Mouse (Mus musculus) thymus, postnatal 4 days (tissue): ENCODE results near the gene Ppp1r9a.

Experiments
- DNase-seq: peaks from one replicate; pipeline ENCODE4 v3.0.0; 2021

Ppp1r9a gene

DNA sequence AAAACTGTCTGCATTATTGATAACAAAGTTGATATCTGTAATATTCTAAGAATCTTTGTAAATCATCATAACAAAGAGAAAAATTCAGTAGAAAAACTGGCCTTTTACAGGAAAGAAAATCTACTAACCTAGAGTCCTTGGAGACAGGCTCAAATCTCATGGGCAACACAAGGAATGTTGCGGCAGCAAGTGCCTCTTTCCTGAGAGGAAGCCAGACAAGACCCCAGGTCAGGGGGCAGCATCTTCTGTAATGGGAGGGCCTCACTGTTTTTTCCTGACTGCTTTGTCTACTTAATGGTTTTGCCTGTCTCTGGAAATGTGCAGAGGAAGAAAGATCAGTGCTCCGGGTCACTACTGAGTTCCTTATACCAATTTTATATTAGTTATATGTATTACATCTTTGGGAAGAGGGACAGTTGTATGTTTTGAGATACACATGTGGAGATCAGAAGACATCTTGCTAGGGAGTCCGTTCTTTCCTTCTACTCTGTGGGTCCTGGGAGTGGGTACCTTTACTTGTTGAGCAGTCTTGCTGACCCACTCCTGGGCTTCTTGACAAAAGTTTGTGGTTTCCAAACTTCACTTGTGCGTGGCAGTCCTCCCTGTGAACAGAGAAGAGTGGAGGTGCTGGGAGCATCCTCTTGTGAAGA is 151.9 kb downstream of the Ppp1r9a start:
- DNase-seq: no peak

DNA sequence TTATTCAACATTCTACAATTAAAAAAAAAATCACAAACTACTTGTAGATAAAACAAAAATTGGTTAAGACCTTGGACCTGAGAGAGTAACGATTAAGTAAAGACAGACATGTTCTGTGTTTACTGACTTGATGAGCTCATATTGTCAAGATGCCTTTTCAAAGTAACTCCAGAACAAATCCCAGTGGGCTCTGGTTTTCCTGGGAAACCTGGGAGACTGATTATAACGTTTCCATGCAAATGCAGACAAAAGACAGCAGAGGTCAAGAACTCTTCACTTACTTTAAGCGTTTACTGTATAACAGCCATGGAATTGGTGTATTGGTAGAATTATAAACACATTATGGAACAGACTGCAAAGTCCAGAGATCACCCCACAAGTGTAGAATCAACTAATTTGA is 172.0 kb downstream of the Ppp1r9a start:
- DNase-seq: no peak

DNA sequence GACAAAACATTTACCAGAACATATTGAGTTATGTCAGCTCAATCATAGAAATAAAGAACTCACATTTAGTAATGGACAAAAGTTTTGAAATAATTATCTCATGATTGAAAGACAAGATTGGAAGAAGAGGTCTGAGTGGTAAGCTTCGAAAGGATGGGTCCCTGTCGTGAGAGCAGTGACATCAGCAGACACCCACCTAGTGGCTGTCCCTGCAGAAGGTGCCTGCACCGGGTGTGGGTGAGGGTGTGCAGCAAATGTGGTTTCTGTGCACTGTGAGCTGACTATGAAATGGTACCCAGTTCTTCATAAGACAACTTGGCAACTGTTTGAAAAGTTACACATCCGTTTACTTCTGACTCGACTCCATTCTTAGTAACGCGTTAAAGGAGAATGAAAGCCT is 173.0 kb downstream of the Ppp1r9a start:
- DNase-seq: no peak

DNA sequence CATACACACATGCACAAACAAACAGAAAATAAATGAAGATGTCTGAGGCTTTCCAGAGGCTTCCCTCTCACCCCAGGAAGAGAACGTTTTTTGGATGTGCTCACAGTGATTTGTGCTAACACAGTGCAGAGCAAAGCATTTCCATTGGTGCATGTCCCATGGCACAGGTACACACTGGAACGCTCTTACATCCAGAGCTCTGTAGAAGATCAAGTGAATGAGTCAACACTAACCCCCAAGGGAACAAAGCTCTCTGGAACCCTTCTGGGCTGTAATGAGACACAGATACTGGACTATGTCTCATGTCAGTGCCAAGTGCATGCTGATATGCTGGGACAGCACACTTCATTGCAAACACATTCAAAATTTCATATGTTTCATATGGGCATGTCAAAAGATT is 175.3 kb downstream of the Ppp1r9a start:
- DNase-seq: no peak

DNA sequence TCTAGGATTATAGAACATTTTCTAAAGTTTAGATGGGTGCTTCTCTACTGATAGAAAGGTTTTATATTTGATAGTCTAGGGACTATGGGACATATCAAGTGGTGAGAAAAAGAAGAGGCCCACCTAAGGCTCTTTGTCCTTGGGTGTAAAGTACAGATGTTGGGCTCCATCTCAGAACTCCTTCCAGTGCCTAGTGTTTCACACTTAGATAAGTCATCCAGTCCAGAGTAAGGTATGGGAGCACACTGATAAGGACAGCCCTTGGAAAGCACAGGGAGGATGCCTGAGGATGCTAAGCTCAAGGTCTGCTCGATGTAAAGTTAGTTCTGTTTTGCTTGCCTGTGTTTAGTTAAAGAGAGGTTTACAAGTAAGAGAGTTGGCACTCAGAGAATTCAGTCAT is 176.4 kb downstream of the Ppp1r9a start:
- DNase-seq: no peak

DNA sequence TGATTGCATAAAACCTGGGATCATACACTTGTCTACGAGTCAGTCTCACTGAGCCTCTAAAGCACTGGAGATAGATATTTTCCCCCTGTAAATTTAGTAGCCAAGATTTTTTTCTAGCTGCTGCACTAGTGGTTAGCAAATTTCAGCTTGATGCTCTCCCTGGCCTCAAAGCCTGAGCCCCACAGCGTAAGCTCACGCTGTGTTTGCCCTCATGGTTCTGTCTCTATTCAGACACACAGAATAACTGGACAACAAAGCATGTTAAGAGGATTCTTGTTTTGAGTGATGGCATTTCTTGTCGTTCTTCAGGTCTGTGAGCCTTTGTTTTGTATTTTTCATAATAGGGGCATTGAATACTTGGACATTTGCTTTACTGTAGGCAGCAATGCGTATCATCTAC is 177.4 kb downstream of the Ppp1r9a start:
- DNase-seq: no peak

DNA sequence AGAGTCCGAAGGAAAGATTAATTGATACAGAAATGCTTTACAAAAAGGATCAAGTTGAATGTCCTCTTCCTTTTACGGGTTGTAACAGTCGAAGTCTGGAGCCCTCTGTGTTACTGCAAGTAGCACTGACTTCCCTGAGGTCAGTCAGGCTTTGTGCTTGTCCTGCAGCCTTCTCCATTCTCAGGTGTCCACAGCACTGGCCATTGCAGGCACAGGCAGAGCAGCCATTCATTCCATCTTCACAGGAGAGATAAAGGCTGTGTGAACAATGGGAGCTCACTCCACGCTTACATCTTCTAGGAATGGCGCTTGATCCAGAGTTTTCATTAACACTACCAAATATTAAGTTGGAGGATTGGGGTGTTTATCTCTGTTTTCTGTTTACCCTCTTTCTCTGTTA is 177.8 kb downstream of the Ppp1r9a start:
- DNase-seq: no peak

DNA sequence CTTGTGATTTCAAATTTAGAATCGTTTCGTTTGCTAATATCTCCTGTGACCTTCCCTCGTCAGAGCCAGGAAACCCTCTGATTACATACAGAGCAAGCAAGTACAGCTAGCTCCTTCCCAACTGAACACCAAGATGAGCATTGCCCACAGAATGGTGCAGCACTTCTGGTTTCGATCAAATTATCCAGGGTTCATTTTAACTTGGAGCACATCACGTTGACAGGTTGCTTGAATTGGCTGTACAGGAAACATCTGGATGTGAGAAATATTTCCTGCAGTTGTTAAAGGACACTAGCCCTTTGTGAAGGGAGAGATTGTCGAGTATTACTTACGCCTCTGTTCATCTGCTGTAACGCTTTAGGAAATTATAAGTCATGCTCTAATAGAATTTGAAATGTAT is 178.4 kb downstream of the Ppp1r9a start:
- no peak for DNase-seq

DNA sequence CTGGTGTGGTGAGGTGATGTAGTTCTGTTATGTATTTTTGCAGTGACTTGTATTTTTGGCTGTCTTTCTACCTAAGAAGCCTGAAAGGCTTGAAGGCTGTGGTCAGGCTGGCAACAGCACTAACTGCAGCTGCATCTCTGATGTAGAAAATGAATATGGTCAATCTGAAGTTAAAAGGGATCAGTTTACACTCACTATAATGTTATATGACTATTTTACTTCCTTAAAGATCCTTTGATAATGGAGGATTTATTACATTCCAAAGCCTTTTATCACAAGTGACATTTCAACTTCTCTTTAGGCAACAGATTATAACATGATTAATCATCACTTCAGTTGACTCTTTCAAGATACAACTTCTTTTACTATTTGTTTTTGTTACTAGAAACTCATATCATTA is 179.4 kb downstream of the Ppp1r9a start:
- DNase-seq: no peak

DNA sequence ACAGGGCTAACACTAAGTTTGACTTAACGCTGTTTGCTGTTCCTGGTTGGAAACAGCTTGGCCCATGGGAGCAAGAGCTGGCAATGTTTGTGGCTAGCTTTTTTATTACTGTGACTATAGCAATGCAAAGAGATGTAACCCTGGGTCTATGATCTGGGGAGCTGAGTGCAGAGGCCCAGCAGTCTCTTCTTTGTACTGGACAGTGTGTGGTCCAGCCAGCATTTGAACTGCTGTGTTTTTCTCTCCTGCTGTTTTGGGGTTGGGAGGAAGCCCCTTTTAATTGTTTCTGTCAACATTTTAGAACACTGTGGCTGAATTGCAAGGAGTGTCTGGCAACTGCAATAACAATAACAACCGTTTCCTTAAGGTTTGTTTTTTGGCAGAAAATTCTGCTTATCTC is 180.0 kb downstream of the Ppp1r9a start:
- DNase-seq: no peak

DNA sequence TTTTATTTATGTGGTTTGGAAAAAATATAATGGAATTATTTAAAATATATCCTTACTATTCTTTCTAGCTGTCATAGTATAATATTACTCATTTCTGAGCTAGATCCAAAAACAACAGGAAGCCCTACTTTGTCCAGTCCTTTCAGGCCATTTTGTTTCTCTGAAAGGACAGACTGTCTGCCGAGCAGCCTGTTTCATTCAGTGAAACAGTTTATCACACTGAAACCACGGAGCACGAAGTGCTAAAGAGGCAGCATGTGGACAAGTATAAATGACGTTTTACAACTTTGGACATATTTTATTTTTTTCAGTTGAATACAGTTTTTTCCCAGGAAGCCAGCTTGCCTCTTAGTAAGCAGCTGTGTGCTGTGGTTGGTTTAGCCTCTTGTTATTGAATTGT is 181.2 kb downstream of the Ppp1r9a start:
- DNase-seq: no peak

DNA sequence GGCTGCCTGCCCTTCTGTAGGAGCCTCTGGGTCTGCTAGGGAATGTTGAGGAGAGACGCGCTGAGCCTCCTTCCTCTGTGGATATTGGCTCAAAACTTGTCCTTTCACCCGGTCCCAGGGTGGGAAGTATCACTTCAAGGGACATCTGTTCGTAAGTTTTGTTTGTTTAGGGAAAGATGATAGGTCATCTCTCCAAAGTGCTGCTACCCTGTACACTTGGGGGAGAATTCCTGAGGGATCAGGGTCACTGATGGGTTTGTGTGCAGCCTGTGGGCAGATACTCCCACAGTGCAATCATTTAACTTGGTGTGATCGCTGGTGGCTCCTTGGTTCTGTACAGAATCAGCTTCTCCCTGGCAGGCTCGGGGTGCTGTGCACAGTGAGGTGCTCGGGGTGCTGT is 189.2 kb downstream of the Ppp1r9a start:
- DNase-seq: no peak

DNA sequence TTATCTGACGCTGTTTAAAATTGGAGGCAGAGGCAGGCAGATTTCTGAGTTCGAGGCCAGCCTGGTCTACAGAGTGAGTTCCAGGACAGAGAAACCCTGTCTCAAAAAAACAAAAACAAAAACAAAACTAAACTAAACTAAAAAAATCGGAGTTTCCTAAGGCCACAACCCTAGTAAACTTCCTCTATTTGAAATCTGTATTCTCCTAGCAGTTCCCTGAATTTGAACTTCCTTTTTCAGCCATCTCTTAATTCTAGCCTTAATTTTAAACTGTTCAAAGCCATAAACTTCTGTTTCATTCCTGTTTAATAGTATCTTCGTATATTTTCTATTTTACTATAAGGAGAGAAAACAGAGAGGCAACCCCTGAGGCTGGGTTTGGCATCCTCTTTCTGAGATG is 190.1 kb downstream of the Ppp1r9a start:
- no peak for DNase-seq

DNA sequence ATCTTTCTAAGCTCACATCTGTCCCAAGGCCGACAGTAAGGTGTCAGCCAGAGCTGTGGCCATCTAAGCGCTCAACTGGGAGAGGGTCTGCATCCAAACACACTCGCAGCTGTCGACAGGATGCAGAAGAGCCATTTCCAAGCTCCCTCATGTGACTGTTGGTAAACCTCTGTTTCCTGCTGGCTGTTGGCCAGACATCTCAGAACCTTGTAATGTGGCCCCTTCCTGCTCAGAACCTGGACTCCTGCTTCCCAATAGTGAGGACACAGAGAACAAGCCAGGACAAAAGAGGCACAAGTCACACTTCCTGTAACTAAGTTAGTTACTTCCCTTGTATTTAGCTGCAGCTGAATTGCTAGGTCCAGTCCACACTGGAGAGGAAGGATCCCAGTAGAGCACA is 190.8 kb downstream of the Ppp1r9a start:
- no peak for DNase-seq

DNA sequence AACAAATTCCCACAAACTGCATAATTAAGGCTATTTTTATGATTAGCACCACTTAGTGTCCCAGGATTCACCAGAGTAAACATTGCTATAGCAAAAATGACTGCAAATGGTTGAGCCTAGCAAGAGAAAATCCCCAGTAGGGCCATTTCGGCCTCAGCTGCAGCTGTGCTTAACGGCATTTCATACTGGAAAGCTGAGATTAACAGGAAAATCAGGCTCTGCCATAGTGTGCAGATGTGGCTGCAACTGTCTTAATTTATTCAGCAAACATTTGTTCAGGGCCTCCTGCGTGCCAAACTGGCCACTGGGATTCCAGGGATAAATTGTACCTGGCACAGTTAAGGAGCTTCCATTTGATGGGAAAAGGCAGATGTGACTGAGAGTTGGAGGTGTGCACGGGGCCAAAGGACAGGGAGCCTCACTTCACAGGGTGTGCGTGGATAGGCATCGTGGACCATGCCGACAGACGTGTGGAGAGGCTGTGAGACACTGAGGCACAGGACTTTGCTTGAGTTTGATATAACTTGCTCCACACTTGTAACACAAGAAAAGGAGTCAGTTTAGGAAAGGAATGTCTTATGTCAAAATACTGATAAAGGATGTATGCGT is 192.8 kb downstream of the Ppp1r9a start:
- DNase-seq: no peak

DNA sequence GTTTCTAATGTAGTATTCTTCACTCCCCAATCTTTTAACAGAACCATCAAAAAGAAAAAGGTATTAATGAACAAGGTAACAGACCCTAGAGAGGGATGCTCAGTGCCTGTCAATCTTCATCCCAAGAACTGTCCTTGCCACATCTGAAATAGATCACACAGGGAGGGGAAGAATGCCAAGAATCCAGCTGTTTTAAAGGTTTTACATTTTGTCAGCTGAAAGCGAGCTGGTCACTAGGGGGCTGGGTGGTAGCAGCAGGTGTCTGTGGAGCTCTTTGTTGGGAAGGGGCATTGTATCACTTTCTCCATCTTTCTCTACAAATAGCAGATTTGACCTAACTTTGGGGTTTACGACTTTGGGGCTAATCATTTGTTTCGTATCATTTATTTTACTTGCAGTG is 194.6 kb downstream of the Ppp1r9a start:
- no peak for DNase-seq

DNA sequence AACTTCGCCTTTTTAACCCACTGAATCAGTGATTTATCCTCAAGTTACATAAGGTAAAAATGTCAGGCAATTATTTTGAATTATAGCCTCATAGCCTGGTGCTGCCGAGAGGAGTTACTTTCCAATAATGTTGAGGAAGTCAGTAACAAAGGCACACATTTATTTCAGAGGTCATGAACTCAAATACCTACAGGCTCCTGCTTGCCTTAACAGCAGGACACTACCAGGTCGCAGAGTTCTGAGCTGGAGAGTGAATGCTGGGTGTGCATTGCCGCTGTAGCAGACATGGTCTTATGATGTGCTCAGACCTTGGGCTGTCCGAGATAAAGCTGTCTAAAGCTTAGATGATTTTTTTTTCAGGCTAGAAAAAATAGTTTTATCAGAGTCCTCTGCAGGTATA is 196.6 kb downstream of the Ppp1r9a start:
- DNase-seq: no peak

DNA sequence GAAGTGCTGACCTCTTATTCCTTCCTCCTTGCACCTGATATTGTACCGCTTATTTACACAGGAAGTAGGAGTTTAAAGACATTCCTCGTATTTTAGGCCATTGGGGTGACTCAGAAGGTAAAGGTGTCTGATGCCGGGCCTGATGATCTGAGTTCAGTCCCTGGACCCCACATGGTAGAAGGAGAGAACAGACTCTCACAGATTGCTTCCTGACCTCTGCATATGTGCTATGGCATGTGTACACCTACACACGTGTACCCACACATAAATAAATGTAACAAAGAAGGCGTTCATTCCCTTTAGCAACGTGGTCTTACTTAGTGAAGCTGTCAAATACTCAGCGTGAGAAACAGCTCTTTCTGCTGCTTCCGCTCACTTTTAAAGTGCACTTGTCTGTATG is 197.1 kb downstream of the Ppp1r9a start:
- no peak for DNase-seq

DNA sequence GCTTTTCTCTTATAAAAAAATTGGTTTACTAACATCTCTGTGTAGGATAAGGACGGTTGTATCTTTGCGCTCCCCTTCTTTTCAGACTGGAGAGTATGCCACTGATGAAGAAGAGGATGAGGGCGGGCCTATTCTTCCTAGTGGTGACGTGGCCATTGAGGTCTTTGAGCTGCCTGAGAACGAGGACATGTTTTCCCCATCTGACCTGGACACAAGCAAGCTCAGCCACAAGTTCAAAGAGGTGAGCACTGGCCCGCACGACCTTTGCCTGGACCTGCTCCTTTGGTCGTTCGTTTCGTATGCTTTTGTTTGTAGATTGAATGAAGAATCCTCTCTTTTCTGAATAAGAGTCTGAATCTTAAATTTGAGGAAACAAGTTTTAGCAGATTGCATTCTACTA is 197.6 kb downstream of the Ppp1r9a start:
- no peak for DNase-seq

DNA sequence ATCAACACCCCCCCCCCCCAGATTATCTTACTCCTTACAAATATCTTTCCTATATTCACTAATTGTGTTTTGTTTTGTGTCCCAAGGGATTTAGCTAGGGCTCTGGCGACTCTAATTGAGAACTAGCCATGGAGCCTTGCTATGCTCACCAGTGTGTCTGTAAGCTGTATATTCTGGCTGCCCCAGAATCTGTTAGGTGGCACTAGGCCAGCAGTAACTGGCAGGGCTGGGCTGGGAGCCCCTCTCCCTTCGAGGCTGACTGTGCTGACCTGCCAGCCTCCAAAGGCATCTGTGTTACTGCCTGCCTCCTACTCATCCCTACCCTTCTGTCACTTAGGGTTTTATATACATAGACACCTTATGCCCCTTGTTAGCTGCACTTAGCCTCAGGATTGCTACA is 200.0 kb downstream of the Ppp1r9a start:
- no peak for DNase-seq

DNA sequence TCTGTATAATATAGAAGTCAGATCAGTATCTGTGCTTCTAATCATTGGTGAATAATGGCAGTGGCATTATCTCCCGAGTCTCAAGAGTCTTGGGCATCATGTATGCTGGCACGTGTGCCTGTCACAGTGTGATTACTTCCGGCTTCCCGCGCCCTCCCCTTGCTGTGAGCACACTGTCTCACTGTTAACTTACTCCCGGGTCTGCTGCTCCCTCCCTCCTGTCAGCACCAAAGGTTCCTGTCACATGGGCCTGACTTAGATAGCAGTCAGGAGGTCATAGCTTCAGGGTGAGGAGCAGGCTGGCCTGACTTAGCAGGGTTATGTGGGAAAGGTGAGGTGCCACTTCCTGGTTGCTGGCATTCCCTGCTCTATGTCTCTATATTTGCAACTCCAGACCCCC is 201.1 kb downstream of the Ppp1r9a start:
- peak; percentile 17 for DNase-seq

DNA sequence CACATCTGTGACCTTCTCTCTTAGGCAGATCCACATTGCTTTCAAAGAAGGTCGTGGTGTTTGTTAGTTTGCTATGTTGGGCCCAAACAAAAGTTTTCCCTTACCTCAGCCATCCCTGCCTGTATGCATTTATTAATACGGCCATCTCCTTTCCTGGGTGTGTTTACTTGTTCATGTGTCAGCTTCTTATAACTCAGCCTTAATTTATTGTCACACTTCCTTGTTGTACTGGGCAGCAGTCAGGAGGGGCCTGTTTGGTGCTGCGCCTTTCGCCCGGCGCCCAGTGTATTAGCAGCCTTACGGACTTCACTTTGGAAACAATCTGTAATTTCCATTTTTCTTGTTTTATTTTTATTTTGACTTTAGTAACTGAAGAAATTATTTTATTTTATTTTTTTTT is 201.5 kb downstream of the Ppp1r9a start:
- DNase-seq: no peak

DNA sequence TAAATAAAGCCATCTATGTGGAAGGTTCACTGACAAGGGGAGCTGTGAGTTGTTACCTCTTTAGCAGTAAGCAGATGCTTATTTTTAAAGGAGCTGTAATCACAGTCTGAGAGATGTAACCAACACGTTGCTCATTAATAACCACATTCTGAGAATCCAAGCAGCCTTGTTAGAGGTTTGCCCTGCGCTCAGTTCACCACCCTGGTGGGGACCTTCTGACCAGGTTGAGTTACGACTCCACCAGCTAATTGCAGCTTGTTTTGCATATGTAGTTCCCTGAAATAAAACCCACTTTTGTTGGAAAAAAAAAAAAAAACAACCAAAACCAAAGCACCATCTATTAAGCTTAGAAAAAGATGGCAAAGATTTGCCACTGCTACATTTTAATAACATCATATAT is 205.8 kb downstream of the Ppp1r9a start:
- no peak for DNase-seq

DNA sequence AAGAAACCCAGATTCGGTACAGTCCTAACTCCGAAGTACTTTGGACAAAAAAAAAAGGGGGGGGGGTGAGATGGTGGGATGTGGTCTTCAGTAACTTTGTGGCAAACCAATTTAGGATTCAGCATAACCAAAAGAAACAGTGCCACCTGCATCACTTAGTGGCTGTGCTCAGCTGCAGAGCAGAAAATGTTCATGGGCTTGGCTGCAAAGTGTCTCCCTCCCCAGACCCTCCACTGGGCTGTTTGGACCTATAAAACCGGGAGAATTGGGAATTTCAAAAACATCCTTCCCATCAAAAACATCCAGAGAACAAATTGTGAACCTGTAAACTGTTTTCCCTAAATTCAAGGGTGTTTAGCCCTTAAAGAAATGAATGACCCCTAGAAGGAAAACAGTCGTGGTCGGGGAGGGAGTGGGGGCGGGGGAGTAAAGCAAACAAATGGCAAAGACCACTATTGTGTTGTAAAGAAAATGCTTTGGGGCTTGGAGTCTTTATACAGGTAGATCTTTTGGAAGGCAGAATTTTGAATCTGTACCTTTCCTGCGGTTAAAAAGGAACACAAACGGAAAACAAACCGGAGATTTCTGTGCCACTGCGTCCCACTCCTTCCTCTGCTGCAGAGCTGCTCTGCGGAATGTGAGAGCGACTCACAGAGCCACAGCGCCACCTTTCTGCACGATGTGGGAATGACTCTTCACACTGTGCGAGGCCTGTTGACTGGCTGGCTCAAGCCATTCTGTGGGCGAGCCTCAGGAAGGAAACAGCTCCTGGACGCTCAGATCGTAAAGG is 207.4 kb downstream of the Ppp1r9a start:
- peak; percentile 83 for DNase-seq

DNA sequence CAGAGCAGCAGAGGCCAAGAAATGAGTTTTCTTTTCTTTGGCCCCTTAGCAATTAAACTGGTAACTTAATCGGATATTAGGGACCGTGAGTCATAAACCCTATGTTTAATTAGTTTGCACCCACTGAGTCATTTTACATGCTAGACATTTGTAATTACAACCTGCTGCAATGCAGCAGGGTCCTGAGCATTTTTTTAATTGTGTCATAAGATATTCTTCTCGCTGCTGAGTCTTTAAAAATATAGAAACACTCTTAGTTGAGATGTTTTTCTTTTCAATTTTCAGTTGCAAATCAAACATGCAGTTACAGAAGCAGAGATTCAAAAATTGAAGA is 208.0 kb downstream of the Ppp1r9a start:
- no peak for DNase-seq
